Mouse (Mus musculus) WW6 (cell line): ENCODE data around the gene Tspear.
"Not testable (repeated sequence)": the region's sequence is repeated elsewhere in the genome, so short reads cannot be mapped to it uniquely, and the experiment has no call there.

Experiments used
- DNase-seq: peaks from one replicate; pipeline ENCODE4 v3.0.0-alpha.2; 2013; ENCODE audit warnings: low read depth, low spot score

Tspear gene

GRCm38 (mm10) chr10:77787876-77788275, 101.5 kb downstream of the Tspear start, which contains the start of gene Gm7137:
Gm7137 (minus strand) TSS chr10:77788200.
- not testable (repeated sequence) for DNase-seq

DNA sequence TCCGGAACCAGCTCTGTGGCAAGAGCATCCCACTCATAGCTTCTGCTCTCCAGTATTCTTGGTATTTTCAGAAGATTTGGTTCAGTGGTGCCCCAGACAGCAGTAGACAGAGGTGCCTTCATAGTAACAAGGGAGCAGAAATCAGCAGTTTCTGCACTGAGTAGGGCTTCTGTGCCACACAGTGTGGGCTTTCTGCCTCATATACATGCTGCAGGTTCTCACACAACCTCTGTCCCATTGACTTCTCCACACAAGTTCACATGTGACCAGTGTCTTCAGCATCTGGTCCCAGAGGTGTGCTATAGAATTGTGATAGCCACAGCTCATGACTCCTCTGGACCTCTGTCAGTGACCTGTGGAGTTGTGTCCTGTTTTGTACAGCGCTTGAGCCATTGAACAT, 102.3 kb downstream of the Tspear start:
- DNase-seq: no peak

GRCm38 (mm10) chr10:77794976-77795375, 108.6 kb downstream of the Tspear start, which contains the start of gene Gm9639:
Gm9639 (minus strand) TSS chr10:77795076.
- no peak for DNase-seq

GRCm38 (mm10) chr10:77797677-77798076, 111.3 kb downstream of the Tspear start:
- DNase-seq: no peak

GRCm38 (mm10) chr10:77798164-77798920, 112.0 kb downstream of the Tspear start:
- DNase-seq: not testable (repeated sequence)

DNA sequence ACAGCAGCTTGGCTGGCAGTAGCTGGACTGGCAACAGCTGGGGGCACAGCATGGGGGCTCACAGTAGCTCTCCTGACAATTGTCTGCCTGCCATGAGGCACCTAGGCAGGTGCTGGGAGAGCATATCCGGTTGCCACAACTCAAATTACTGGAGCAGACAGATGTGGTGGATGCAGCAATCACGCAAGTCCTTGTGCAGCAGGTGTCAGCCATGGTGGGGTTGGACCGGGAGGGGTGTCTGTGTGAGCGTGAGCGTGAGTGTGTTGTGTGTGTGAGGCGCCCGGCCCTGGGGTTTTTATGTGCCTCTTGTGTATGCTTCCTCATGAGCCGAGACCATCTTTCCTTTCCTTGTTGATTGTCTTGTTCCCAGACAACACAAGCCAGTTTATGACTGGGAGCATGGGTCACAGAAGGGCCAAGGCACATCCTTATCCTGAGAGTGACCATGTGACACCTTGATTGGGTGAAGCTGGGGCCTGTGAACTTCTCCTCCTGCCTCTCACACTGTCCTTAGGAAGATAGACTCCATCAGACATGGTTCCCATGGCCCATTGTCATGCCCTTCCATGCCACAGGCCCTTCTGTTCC, 112.6 kb downstream of the Tspear start, which contains the start of gene Gm19668:
Gm19668 (minus strand) TSS at position 213 of the 588 bp plus-strand sequence.
- no peak for DNase-seq

GRCm38 (mm10) chr10:77804095-77804494, 117.7 kb downstream of the Tspear start:
- DNase-seq: no peak

- DNase-seq: no peak
Measured at GRCm38 (mm10) chr10:77811743-77812142, 125.4 kb downstream of the Tspear start, which contains the start of gene Gm9507. Gm9507 (minus strand) TSS chr10:77811843.

DNA sequence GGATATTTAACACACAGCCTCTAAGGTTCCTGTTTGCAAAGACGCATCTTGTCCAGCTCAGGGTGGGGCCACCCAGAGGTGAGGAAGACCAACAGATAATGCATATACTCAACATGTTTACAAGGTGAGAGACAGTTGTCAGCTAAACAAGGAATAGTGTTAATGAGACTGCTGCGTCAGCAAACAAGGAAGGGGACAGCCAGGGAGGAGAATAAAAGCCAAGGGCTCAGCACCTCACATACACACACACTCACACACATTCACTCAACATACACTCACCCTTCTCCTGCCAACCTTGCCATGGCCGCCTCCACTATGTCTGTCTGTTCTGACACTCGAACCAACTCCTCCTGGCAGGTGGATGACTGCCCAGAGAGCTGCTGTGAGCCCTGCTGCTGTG, 128.0 kb downstream of the Tspear start, which contains the start of gene Gm2696:
Gm2696 (plus strand) TSS at position 301 of the 400 bp plus-strand sequence.
- DNase-seq: no peak

GRCm38 (mm10) chr10:77815514-77815913, 129.1 kb downstream of the Tspear start:
- no peak for DNase-seq

- no peak for DNase-seq
Measured at GRCm38 (mm10) chr10:77818523-77818922, 132.2 kb downstream of the Tspear start.

- DNase-seq: no peak
Measured at GRCm38 (mm10) chr10:77819203-77819602, 132.8 kb downstream of the Tspear start.

GRCm38 (mm10) chr10:77826951-77827350, 140.6 kb downstream of the Tspear start, which contains the start of gene Krtap10-4:
Krtap10-4 (minus strand) TSS chr10:77827095.
- DNase-seq: no peak

DNA sequence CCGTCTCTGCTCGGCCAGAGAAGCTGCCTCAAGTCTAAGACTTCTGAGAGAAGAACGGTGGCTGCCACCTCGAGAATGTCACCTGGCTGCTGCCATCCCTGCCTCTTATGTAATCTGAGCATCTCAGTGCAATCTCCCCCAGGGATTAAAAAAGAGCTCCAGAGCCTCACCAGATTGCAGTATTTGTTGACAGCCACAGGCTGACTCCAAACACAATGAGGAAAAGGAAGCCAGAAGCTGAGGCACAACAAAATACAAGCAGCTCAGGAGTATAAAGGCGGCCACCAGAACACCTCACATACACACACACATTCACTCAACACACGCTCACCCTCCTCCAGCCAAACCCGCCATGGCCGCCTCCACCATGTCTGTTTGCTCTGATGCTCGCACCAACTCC, 149.3 kb downstream of the Tspear start, which contains the start of gene Krtap10-10:
Krtap10-10 (plus strand) TSS at position 301 of the 400 bp plus-strand sequence.
- no peak for DNase-seq

DNA sequence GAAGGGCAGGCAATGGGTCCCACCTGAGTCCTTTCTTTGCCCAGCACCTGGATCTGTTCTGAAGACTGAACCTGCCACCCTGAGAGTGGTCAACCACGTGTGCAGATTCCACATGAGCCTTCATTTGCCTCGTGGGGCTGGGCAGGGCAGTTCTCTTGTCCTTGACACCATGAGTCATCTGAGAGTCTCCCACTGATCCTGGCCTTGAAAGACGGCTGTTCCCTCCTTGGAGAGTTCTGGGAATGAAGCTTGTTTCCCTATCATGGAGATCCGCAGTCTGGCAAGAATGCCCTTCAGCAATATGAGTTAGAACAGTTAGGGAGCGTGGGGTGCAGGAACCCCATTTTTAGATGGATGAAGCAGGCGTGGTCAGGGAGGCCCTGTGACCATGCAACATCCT, 152.6 kb downstream of the Tspear start:
- DNase-seq: no peak

DNA sequence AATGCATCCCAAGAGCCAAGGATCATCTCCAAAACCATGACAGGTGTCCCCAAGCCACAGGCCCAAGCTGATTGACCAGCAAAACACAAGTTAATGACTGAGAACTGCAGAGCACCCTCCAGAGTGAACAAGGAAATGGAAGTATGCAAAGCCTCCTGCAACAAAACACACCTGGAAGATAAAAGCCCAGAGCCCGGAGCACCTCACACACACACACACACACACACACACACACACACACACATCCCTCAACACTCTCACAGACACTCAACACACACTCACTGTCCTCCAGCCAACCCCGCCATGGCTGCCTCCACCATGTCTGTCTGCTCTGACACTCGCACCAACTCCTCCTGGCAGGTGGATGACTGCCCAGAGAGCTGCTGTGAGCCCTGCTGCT, 160.1 kb downstream of the Tspear start, which contains the start of gene Gm36176:
Gm36176 (plus strand) TSS at position 301 of the 400 bp plus-strand sequence.
- no peak for DNase-seq

DNA sequence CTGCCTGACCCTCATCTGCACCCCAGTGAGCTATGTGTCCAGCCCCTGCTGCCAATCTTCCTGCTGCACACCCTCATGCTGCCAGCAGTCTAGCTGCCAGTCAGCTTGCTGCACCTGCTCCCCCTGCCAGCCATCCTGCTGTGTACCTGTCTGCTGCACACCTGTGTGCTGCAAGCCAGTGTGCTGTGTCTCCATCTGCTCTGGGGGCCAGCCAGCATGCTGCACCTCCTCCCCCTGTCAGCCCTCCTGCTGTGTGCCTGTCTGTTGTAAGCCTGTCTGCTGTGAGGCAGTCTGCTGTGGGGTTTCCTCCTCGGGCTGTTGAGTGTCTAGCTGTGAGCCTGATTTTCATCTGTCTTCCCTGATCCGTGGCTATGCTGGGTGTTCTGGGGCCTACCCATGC, 160.6 kb downstream of the Tspear start:
- no peak for DNase-seq

DNA sequence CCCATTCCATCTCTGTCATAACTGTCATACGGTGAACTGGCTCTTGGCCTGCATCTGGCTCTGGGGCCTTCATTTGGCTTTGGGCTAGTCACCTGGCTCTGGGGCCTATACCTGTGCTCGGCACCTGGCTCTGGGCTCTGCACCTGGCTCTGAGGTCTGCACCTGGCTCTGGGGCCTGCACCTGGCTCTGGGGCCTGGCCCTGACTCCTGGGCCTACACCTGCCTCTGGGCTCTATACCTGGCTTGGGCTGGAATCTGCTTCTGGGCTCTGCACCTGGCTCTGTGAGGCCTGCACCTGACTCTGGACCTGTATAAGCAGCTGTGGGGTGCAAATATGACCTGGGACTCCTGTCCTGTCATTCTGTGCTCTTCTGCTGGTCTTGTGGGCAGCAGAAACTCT, 161.2 kb downstream of the Tspear start:
- no peak for DNase-seq

GRCm38 (mm10) chr10:77852559-77852958, 166.2 kb downstream of the Tspear start, which contains the start of gene Gm10318:
Gm10318 (plus strand) TSS chr10:77852859.
- DNase-seq: no peak

- DNase-seq: no peak
Measured at GRCm38 (mm10) chr10:77861675-77862074, 175.3 kb downstream of the Tspear start, which contains the start of gene Gm3285. Gm3285 (plus strand) TSS chr10:77861975.

- DNase-seq: peak; percentile 78
Measured at GRCm38 (mm10) chr10:77864067-77864761, 177.8 kb downstream of the Tspear start.

DNA sequence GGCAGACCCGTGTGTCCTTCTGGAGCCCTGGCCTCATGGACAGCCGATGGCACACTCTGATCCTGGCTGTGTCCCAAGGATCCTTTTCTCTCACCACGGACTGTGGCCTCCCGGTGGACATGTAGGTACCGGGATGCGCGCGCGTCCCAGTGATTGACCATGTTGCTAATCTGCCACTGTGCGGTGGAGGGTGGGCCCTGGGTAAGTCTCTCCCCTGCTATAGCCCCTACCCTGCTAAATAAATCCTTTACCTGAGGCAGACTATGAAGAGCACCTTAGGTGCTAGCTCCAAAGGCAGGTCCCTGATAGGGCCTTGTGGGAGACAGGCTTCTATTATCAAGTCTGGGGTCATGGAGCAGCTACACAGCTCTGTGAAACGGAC, 178.4 kb downstream of the Tspear start:
- no peak for DNase-seq
